Mouse (Mus musculus): ENCODE measurements around the gene Lyrm7. TPM values are rescaled to one million over a fixed set of nuclear protein-coding genes. Genes with fewer than 3 reads are reported as not detected.
"Not testable (repeated sequence)": the region's sequence is repeated elsewhere in the genome, so short reads cannot be mapped to it uniquely, and the experiment has no call there.

Gene Lyrm7
- polyA plus RNA-seq, 1 experiment from 2014 or later, result 9.4 TPM

DNA sequence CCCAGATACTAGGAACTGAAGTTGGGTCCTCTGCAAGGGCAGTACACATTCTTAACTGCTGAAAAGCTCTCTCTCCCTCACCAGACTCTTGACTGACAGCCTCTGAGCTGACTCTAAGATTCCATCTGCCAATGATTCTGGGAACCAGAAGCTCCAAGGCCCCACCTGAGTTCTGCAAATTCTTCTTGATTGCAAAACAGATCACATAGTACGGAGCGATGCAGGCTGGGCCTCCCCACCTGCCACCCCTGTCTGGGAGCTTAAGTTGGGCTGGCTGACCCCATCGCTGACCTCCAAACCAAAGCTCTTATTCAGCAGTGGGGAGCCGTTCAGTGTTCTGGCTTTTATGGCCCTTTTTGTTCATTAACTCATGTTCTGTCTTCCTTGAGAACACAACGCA is 36.8 kb upstream of the Lyrm7 start:
- peak; percentile 62 for ATAC-seq
- Histone ChIP-seq H3K9ac (no peak overlapping the region), H3K4me3 (replicated peaks) (no peak overlapping the region), H3K4me2 (replicated peaks) (no peak overlapping the region), H3K36me3 (no peaks in the 10 kb centered on the region), H3K27ac (no peak overlapping the region), H3K4me1 (replicated peaks) (peaks cover 3% of the 10 kb centered on the region), H3K27me3 (replicated peaks) (no peaks in the 10 kb centered on the region), H3K9me3 (no peaks in the 10 kb centered on the region)
- 37% methylated on average over 5 of the region's 5 CpGs for WGBS

DNA sequence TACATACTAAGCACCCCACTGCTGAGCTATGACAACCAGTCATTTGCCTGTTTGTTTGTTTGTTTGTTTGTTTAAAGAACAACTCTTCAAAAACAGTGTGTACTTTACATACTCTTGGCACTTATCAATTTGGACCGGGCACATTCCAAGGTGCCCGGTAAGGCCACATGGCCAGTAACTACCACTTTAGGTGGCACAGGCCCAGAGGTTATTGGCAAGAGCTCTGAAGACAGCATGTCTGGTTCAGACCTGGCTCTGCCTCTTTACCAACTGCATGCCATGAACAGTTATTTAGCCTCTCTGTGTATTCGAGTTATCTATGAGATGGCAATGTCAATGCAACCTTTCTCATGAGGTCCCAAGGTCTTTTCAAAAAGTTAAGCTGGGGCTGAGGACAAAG is 35.9 kb upstream of the Lyrm7 start:
- H3K4me2 ChIP-seq (replicated peaks); H3K27ac ChIP-seq; H3K9ac ChIP-seq; H3K9me3 ChIP-seq; H3K27me3 ChIP-seq (replicated peaks); ATAC-seq; H3K36me3 ChIP-seq; H3K4me3 ChIP-seq (replicated peaks); H3K4me1 ChIP-seq (replicated peaks): not testable (repeated sequence)
- 85% methylated on average over 3 of the region's 3 CpGs for WGBS

DNA sequence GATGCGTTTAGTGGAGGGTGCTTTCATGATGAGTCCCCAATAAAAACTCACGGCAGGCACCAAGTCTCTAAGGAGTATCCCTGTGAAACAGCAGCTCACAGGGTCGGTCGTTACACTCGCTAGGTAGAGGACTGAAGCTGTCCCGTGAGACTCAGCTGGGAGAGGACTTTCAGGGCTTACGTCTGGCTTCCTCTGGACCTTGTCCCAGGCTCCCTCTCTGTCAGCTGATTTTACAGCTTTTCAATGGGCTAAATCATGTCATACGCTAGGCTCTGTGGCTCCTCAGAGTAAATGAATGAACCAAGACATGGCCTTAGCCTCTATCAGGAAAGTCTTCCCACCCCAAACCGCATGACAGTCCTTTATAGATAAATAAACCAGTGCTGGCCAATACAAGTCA is 33.9 kb upstream of the Lyrm7 start:
- H3K4me1 ChIP-seq (replicated peaks), result peaks cover 4% of the 10 kb centered on the region
- ATAC-seq, result peak; percentile 48; the same call in 1 of the 2 replicates
- 37% methylated on average over 9 of the region's 9 CpGs for WGBS
- H3K9ac ChIP-seq, result no peak overlapping the region
- H3K4me3 ChIP-seq (replicated peaks), result no peak overlapping the region
- no peak overlapping the region for H3K4me2 ChIP-seq (replicated peaks)
- no peaks in the 10 kb centered on the region for H3K9me3 ChIP-seq
- H3K36me3 ChIP-seq, result no peaks in the 10 kb centered on the region
- no peaks in the 10 kb centered on the region for H3K27me3 ChIP-seq (replicated peaks)
- H3K27ac ChIP-seq, result no peak overlapping the region

DNA sequence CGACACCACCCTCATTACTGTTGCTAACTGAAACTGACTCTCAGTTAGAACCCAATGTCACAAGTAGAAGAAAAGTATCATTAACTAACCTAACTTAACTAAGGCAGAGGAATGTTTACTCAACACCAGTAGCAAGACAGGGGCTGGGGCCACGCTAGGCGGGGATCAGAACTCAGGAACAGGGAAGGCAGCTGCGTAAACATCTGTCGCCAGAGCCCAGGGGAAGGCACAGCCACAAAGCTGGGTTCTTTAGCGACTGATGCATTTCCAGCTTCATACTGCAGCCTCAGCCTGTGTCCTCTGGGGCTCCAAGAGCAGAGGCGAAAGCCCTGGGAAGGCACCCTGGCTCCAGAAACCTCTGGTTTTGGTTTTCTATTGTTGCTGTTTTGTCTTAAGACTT is 31.4 kb upstream of the Lyrm7 start:
- no peak overlapping the region for H3K4me2 ChIP-seq (replicated peaks)
- no peaks in the 10 kb centered on the region for H3K9me3 ChIP-seq
- H3K4me3 ChIP-seq (replicated peaks), result no peak overlapping the region
- WGBS, result 41% methylated on average over 7 of the region's 7 CpGs
- 0 out of 2 replicates have a peak overlapping the region, but pooled peaks have one; percentile 22 for H3K27ac ChIP-seq
- peaks cover 4% of the 10 kb centered on the region for H3K4me1 ChIP-seq (replicated peaks)
- no peak overlapping the region for H3K9ac ChIP-seq
- no peak for ATAC-seq
- H3K36me3 ChIP-seq, result no peaks in the 10 kb centered on the region
- no peaks in the 10 kb centered on the region for H3K27me3 ChIP-seq (replicated peaks)

DNA sequence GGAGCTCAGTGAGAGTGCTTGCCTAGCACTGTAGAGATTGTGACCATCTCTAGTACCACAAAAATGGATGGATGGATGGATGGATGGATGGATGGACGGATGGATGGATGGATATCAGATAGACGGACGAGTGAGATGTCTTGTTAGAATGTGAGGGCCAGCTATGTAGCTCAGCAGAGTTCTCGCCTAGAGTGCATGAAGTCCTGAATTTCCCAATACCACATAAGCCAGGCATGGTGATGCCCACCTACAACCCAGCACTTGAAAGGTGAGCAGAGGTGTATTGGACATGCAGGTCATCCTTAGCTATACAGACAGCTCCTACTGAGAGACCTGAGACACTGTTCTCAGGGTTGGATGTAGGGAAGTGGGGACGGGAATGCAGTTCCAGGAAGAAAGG is 30.6 kb upstream of the Lyrm7 start:
- H3K36me3 ChIP-seq, result no peaks in the 10 kb centered on the region
- no peak for ATAC-seq
- H3K4me2 ChIP-seq (replicated peaks), result no peak overlapping the region
- 83% methylated on average over 5 of the region's 5 CpGs for WGBS
- H3K9me3 ChIP-seq, result no peaks in the 10 kb centered on the region
- no peak overlapping the region for H3K9ac ChIP-seq
- H3K4me3 ChIP-seq (replicated peaks), result no peak overlapping the region
- H3K27me3 ChIP-seq (replicated peaks), result no peaks in the 10 kb centered on the region
- peaks cover 4% of the 10 kb centered on the region for H3K4me1 ChIP-seq (replicated peaks)
- no peak overlapping the region for H3K27ac ChIP-seq

DNA sequence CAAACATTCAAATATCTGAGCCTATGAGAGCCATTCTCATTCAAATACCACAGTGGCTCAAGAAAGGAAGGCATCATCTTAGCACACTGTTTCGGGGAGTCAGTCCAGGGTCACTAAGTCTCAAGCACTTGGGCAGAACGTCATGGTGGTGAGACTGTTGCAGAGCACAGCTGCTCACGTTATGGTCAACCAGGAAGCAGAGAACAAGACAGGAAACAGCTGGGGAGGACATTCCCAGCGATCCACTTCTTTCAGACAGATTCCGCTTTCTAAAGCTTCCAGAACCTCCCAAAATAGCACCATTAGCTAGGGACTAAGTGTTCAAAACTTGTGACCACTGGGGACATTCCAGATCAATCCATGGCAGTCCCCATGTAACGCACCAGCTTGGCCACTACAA is 27.2 kb upstream of the Lyrm7 start:
- no peak overlapping the region for H3K4me2 ChIP-seq (replicated peaks)
- no peak overlapping the region for H3K4me3 ChIP-seq (replicated peaks)
- 63% methylated on average over 6 of the region's 6 CpGs for WGBS
- no peak for ATAC-seq
- no peak overlapping the region for H3K27ac ChIP-seq
- no peaks in the 10 kb centered on the region for H3K9me3 ChIP-seq
- peaks cover 12% of the 10 kb centered on the region for H3K4me1 ChIP-seq (replicated peaks)
- H3K27me3 ChIP-seq (replicated peaks), result no peaks in the 10 kb centered on the region
- H3K36me3 ChIP-seq, result no peaks in the 10 kb centered on the region
- no peak overlapping the region for H3K9ac ChIP-seq

DNA sequence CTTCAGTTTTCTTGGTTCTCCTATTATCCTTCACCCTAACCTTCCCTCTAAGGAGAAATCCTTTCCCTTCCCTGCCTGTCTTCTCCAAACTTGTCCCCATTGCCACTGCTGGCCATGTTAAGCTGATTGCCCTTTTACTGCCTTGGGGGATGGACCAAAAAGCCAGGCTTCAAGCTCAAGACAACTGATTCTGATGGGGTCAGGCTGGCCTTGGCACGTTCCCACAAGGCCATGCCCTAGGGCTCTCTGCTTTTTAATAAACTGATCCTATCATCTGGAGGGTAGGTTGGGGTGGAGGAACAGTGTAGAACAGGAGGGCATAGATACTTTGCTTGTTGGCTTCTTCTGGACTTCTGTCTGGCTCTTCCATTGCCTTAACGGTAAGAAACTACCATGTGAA is 24.7 kb upstream of the Lyrm7 start:
- no peak overlapping the region for H3K9ac ChIP-seq
- ATAC-seq, result no peak
- H3K27me3 ChIP-seq (replicated peaks), result no peaks in the 10 kb centered on the region
- peak overlapping the region; percentile 1; the same call in 1 of the 2 replicates for H3K27ac ChIP-seq
- H3K4me1 ChIP-seq (replicated peaks), result peaks cover 18% of the 10 kb centered on the region; the same call in 1 of the 2 replicates
- no peaks in the 10 kb centered on the region for H3K36me3 ChIP-seq
- no peak overlapping the region for H3K4me2 ChIP-seq (replicated peaks)
- no peaks in the 10 kb centered on the region for H3K9me3 ChIP-seq
- no peak overlapping the region for H3K4me3 ChIP-seq (replicated peaks)
- 83% methylated on average over 2 of the region's 2 CpGs for WGBS

DNA sequence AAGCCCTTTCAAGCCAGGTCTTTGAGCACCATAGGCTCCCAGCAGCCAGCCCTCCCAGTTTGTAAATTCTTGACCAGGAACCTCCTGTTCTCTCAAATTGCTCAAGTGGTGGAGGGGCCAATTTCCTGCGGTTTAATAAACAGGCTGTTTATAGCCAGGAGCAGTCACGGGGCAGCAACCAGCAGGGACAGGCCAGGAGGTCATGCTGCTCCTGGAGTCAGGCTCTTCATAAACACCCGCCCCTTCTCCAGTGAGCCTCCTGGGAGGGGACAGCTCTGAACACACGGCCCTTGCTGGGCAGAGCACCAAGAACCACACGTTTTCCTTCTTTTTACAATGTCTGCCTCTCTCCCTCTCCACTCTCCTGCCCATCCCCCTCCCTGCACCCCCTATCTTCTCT is 24.2 kb upstream of the Lyrm7 start:
- peak; percentile 72; the same call in 1 of the 2 replicates for ATAC-seq
- no peak overlapping the region for H3K4me2 ChIP-seq (replicated peaks)
- H3K9me3 ChIP-seq, result no peaks in the 10 kb centered on the region
- WGBS, result 17% methylated on average over 5 of the region's 5 CpGs
- H3K27me3 ChIP-seq (replicated peaks), result no peaks in the 10 kb centered on the region
- peak overlapping the region; percentile 57 for H3K27ac ChIP-seq
- H3K4me3 ChIP-seq (replicated peaks), result no peak overlapping the region
- H3K9ac ChIP-seq, result no peak overlapping the region
- peaks cover 18% of the 10 kb centered on the region; the same call in 1 of the 2 replicates for H3K4me1 ChIP-seq (replicated peaks)
- no peaks in the 10 kb centered on the region for H3K36me3 ChIP-seq

DNA sequence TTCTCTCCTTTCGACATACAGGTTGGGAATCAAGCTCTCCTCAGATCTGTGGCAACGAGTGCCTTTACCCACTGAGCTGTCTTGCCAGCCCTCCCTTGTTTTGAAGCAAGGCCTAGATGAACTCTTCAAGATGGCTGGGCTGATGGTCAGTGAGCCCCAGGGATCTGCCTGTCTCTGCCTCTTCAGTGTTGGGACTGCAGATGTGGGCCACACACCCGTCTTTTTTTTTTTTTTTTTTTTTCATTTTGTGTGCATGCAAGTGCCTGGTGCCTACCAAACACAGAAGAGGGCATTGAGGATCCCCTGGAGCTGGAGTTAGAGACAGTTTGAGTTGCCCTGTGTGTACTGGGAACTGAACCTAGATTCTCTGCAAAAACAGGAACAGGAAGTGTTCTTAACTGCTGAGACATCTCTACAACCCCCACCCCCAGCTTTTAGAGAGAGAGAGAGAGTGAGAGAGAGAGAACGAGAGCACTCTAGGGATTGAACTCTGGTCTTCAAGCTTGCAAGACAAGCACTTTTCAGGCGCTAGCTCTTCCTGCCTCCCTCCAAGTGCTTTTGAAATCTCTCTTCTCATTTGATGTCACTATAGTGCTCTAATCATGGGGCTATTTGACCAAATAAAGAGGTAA is 23.6 kb upstream of the Lyrm7 start:
- 84% methylated on average over 5 of the region's 5 CpGs for WGBS
- no peak for ATAC-seq
- no peak overlapping the region for H3K4me2 ChIP-seq (replicated peaks)
- peak overlapping the region; percentile 57; the same call in 1 of the 2 replicates for H3K27ac ChIP-seq
- H3K9ac ChIP-seq, result no peak overlapping the region
- no peaks in the 10 kb centered on the region for H3K36me3 ChIP-seq
- no peak overlapping the region for H3K4me3 ChIP-seq (replicated peaks)
- H3K9me3 ChIP-seq, result no peaks in the 10 kb centered on the region
- H3K27me3 ChIP-seq (replicated peaks), result no peaks in the 10 kb centered on the region
- H3K4me1 ChIP-seq (replicated peaks), result peaks cover 21% of the 10 kb centered on the region; the same call in 1 of the 2 replicates

DNA sequence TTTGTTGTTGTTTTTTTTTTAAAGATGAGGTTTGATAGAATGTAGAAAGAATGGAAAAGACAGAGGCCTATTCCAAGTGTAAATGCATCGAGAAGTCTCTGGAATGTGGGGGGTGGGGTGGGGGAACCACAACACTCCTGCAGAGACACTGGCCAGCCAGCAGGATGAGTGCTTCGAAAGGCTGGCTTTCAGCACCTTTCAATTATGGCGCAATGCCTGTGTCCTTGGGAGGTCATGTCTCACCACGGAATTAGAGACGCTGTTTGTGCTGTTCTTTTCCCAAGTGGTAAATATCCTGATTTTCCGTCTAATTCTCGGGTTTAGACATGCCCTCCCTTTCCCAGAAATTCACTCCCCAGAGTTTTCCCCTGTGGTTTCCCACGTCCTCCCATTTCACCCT is 22.0 kb upstream of the Lyrm7 start:
- Histone ChIP-seq H3K4me3 (replicated peaks) (no peak overlapping the region), H3K9me3 (no peaks in the 10 kb centered on the region), H3K4me2 (replicated peaks) (no peak overlapping the region), H3K27ac (no peak overlapping the region; the same call in 1 of the 2 replicates), H3K9ac (no peak overlapping the region), H3K36me3 (no peaks in the 10 kb centered on the region), H3K27me3 (replicated peaks) (no peaks in the 10 kb centered on the region), H3K4me1 (replicated peaks) (peaks cover 21% of the 10 kb centered on the region; the same call in 1 of the 2 replicates)
- ATAC-seq, result no peak
- WGBS, result 40% methylated on average over 8 of the region's 8 CpGs

DNA sequence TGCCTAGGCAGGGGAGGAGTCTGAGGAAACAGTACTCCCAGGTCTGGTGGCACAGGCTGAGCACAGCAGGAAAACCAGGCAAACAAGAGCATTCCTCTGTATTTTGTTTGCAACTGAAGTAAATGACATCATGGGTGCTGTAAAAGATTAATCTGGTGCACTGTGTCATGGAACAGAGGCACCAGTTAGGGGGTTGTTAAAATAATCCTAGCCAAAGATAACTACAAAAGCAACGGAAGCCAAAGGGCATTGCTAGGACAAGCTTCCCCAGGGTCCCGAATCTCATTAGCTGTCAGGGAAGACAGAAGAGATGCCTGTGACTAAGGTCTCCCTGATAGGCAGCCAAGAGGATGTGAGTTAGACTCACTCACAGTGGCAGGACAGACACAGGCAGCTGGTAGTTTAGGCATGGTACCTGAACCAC is 20.3 kb upstream of the Lyrm7 start:
- no peak overlapping the region for H3K4me2 ChIP-seq (replicated peaks)
- H3K27me3 ChIP-seq (replicated peaks), result no peaks in the 10 kb centered on the region
- ATAC-seq, result peak; percentile 62
- peaks cover 21% of the 10 kb centered on the region; the same call in 1 of the 2 replicates for H3K4me1 ChIP-seq (replicated peaks)
- no peaks in the 10 kb centered on the region for H3K9me3 ChIP-seq
- H3K4me3 ChIP-seq (replicated peaks), result no peak overlapping the region
- no peak overlapping the region for H3K9ac ChIP-seq
- WGBS, result 15% methylated on average over 2 of the region's 2 CpGs
- H3K27ac ChIP-seq, result 0 out of 2 replicates have a peak overlapping the region, but pooled peaks have one; percentile 29
- no peaks in the 10 kb centered on the region for H3K36me3 ChIP-seq

DNA sequence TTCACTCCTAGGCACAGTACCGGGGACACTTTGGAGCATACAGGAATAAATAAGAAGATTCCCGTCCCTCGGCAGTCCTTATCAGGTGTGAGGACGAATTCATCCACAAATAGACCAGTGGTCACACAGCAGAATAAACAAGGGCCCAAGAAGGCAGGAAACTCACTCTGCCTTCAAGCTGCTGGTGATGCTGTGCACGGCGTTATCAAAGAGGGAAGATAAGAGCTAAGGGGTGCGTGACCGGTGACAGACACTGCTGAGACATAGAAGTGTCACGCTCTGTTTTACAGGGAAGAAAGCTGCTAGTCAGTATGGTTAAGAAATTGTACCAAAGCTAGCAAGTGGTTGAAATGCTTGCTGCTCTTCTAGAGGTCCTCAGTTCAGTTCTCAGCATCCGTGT is 19.2 kb upstream of the Lyrm7 start:
- Histone ChIP-seq H3K9ac (no peak overlapping the region), H3K4me3 (replicated peaks) (no peak overlapping the region), H3K9me3 (no peaks in the 10 kb centered on the region), H3K36me3 (no peaks in the 10 kb centered on the region), H3K27me3 (replicated peaks) (no peaks in the 10 kb centered on the region), H3K4me1 (replicated peaks) (peaks cover 19% of the 10 kb centered on the region; the same call in 1 of the 2 replicates), H3K27ac (no peak overlapping the region), H3K4me2 (replicated peaks) (no peak overlapping the region)
- ATAC-seq, result no peak
- 55% methylated on average over 10 of the region's 10 CpGs for WGBS

DNA sequence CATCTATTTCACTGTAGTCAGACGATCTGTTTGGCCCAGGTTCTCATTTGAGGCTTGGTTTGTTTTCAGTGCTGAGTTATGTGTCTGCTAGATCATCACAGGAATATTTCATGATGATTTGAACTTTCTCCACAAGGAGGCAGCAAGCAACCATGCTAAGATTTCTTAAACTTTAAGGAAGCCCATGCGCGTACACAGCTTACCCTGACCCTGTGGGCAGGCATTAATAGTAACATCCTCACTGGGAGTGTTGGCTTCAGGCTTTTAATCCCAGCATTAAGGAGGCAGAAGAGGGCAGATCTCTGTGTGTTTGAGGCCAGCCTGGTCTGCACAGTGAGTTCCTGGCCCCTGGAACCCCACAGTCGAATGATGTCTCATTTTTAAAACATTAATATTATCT is 18.7 kb upstream of the Lyrm7 start:
- Histone ChIP-seq H3K9me3 (no peaks in the 10 kb centered on the region), H3K4me2 (replicated peaks) (no peak overlapping the region), H3K9ac (no peak overlapping the region), H3K4me1 (replicated peaks) (0 out of 2 replicates have a peak, but pooled peaks cover 14% of the 10 kb centered on the region), H3K27ac (no peak overlapping the region), H3K4me3 (replicated peaks) (no peak overlapping the region), H3K36me3 (no peaks in the 10 kb centered on the region), H3K27me3 (replicated peaks) (no peaks in the 10 kb centered on the region)
- ATAC-seq, result peak; percentile 46
- whole genome bisulfite sequencing, result 21% methylated on average over 4 of the region's 4 CpGs

Data from intestine, embryonic 15.5 days (tissue).